Mouse (Mus musculus): ENCODE data around the gene Batf3. TPM values are rescaled to one million over a fixed set of nuclear protein-coding genes. Genes with fewer than 3 reads are reported as not detected.

The Batf3 gene
- polyA plus RNA-seq, 1 experiment from 2014 or later = 6.1 TPM

- Histone ChIP-seq H3K4me3 (ENCODE audit: low read depth, low read length) (no peak overlapping the region), H3K9me3 (ENCODE audit: control insufficient read depth, low read length) (no peaks in the 10 kb centered on the region), H3K9ac (ENCODE audit: low read depth, low read length) (no peak overlapping the region), H3K36me3 (ENCODE audit: control insufficient read depth, insufficient read depth, low read length) (no peaks in the 10 kb centered on the region), H3K4me2 (ENCODE audit: low read depth, low read length) (no peak overlapping the region), H3K27me3 (replicated peaks; ENCODE audit: control insufficient read depth, insufficient read depth, low read length) (0 out of 2 replicates have a peak, but pooled peaks cover 10% of the 10 kb centered on the region), H3K4me1 (ENCODE audit: control insufficient read depth, insufficient read depth, low read length) (peaks cover 14% of the 10 kb centered on the region; the same call in 1 of the 2 replicates), H3K27ac (replicated peaks; ENCODE audit: low read depth, low read length) (no peak overlapping the region)
- 74% methylated on average over 9 of the region's 9 CpGs for WGBS
- DNase-seq (ENCODE audit: low spot score) (no peak), ATAC-seq (ENCODE audit: low read depth) (no peak)
Measured at GRCm38 (mm10) chr1:191095019-191095418, 2.6 kb upstream of the Batf3 start.

- 40% methylated on average over 14 of the region's 14 CpGs for WGBS
- ATAC-seq (ENCODE audit: low read depth) (0 out of 2 replicates have a peak, but pooled peaks have one; percentile 17), DNase-seq (ENCODE audit: low spot score) (peak; percentile 17)
- H3K4me3 ChIP-seq (ENCODE audit: low read depth, low read length) = peak overlapping the region; percentile 61
- 0 out of 2 replicates have a peak, but pooled peaks cover 10% of the 10 kb centered on the region for H3K27me3 ChIP-seq (replicated peaks; ENCODE audit: control insufficient read depth, insufficient read depth, low read length)
- no peak overlapping the region; the same call in 1 of the 2 replicates for H3K9ac ChIP-seq (ENCODE audit: low read depth, low read length)
- H3K4me2 ChIP-seq (ENCODE audit: low read depth, low read length) = peak overlapping the region; percentile 97
- H3K27ac ChIP-seq (replicated peaks; ENCODE audit: low read depth, low read length) = no peak overlapping the region
- peaks cover 14% of the 10 kb centered on the region; the same call in 1 of the 2 replicates for H3K4me1 ChIP-seq (ENCODE audit: control insufficient read depth, insufficient read depth, low read length)
- no peaks in the 10 kb centered on the region for H3K36me3 ChIP-seq (ENCODE audit: control insufficient read depth, insufficient read depth, low read length)
- no peaks in the 10 kb centered on the region for H3K9me3 ChIP-seq (ENCODE audit: control insufficient read depth, low read length)
Measured at GRCm38 (mm10) chr1:191096871-191097681, 571 bp upstream of the Batf3 start.

DNA sequence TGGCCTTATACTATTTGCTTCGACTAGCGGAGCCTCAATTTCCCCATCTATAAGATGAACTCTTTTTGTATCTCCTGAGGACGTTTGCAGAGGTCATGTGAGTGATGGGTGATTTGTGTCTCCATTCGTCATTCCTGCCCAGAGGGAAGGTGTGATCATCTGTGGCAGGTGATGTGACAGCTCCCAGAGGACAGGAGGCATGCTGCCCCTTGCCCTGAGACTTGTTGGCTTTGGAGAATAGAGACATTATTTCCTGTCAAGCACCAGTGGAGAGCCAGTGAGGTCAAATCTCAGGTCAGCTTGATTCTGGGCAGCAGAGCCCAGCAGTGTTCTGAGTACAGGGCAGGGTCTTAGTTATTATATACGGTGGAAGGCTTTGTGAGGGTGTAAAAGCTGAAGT lies 1.5 kb downstream of the Batf3 start:
- H3K36me3 ChIP-seq (ENCODE audit: control insufficient read depth, insufficient read depth, low read length) = no peaks in the 10 kb centered on the region
- DNase-seq (ENCODE audit: low spot score) = no peak
- peak overlapping the region; percentile 97 for H3K4me2 ChIP-seq (ENCODE audit: low read depth, low read length)
- no peak for ATAC-seq (ENCODE audit: low read depth)
- H3K4me3 ChIP-seq (ENCODE audit: low read depth, low read length) = peak overlapping the region; percentile 61; the same call in 1 of the 2 replicates
- H3K27ac ChIP-seq (replicated peaks; ENCODE audit: low read depth, low read length) = no peak overlapping the region
- H3K9me3 ChIP-seq (ENCODE audit: control insufficient read depth, low read length) = no peaks in the 10 kb centered on the region
- WGBS = 33% methylated on average over 5 of the region's 5 CpGs
- no peak overlapping the region for H3K9ac ChIP-seq (ENCODE audit: low read depth, low read length)
- H3K27me3 ChIP-seq (replicated peaks; ENCODE audit: control insufficient read depth, insufficient read depth, low read length) = 0 out of 2 replicates have a peak, but pooled peaks cover 10% of the 10 kb centered on the region
- H3K4me1 ChIP-seq (ENCODE audit: control insufficient read depth, insufficient read depth, low read length) = peaks cover 14% of the 10 kb centered on the region; the same call in 1 of the 2 replicates

GRCm38 (mm10) chr1:191099772-191100291 lies 2.2 kb downstream of the Batf3 start:
- ATAC-seq (ENCODE audit: low read depth) = no peak
- no peak for DNase-seq (ENCODE audit: low spot score)
- Histone ChIP-seq H3K4me2 (ENCODE audit: low read depth, low read length) (no peak overlapping the region), H3K36me3 (ENCODE audit: control insufficient read depth, insufficient read depth, low read length) (no peaks in the 10 kb centered on the region), H3K27ac (replicated peaks; ENCODE audit: low read depth, low read length) (no peak overlapping the region), H3K9ac (ENCODE audit: low read depth, low read length) (no peak overlapping the region), H3K4me3 (ENCODE audit: low read depth, low read length) (no peak overlapping the region), H3K4me1 (ENCODE audit: control insufficient read depth, insufficient read depth, low read length) (peaks cover 14% of the 10 kb centered on the region; the same call in 1 of the 2 replicates), H3K27me3 (replicated peaks; ENCODE audit: control insufficient read depth, insufficient read depth, low read length) (0 out of 2 replicates have a peak, but pooled peaks cover 10% of the 10 kb centered on the region), H3K9me3 (ENCODE audit: control insufficient read depth, low read length) (no peaks in the 10 kb centered on the region)
- 57% methylated on average over 5 of the region's 5 CpGs for WGBS

GRCm38 (mm10) chr1:191102730-191103370 lies 5.2 kb downstream of the Batf3 start:
- H3K9me3 ChIP-seq (ENCODE audit: control insufficient read depth, low read length) = no peaks in the 10 kb centered on the region
- H3K27me3 ChIP-seq (replicated peaks; ENCODE audit: control insufficient read depth, insufficient read depth, low read length) = 0 out of 2 replicates have a peak, but pooled peaks cover 10% of the 10 kb centered on the region
- no peak overlapping the region for H3K9ac ChIP-seq (ENCODE audit: low read depth, low read length)
- ATAC-seq (ENCODE audit: low read depth) (no peak), DNase-seq (ENCODE audit: low spot score) (no peak)
- WGBS = 73% methylated on average over 15 of the region's 15 CpGs
- no peak overlapping the region for H3K4me3 ChIP-seq (ENCODE audit: low read depth, low read length)
- H3K4me2 ChIP-seq (ENCODE audit: low read depth, low read length) = no peak overlapping the region
- no peaks in the 10 kb centered on the region for H3K36me3 ChIP-seq (ENCODE audit: control insufficient read depth, insufficient read depth, low read length)
- H3K27ac ChIP-seq (replicated peaks; ENCODE audit: low read depth, low read length) = no peak overlapping the region
- H3K4me1 ChIP-seq (ENCODE audit: control insufficient read depth, insufficient read depth, low read length) = peaks cover 8% of the 10 kb centered on the region; the same call in 1 of the 2 replicates

DNA sequence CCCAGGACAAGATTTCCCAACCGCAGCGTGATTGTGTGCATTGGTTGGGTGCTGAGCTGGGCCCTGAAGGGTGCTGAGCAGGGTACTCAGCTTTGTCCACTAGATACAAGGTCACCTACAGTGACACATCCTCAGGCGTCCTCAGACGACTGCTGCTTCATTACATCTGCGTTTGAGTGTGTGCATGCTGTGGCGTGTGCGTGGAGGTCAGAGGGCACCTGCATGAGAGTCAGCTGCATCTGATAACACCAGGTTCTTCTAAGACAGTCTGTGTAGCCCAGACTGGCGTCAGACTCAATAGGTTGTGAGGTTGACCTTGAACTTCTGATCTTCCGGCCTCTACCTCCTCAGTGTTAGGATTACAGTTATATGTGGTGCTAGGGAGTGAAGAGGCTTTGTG lies 7.6 kb downstream of the Batf3 start:
- ATAC-seq (ENCODE audit: low read depth) (no peak), DNase-seq (ENCODE audit: low spot score) (no peak)
- no peak overlapping the region for H3K9ac ChIP-seq (ENCODE audit: low read depth, low read length)
- no peaks in the 10 kb centered on the region for H3K27me3 ChIP-seq (replicated peaks; ENCODE audit: control insufficient read depth, insufficient read depth, low read length)
- no peak overlapping the region for H3K4me3 ChIP-seq (ENCODE audit: low read depth, low read length)
- H3K9me3 ChIP-seq (ENCODE audit: control insufficient read depth, low read length) = no peaks in the 10 kb centered on the region
- 75% methylated on average over 9 of the region's 9 CpGs for whole genome bisulfite sequencing
- no peak overlapping the region for H3K4me2 ChIP-seq (ENCODE audit: low read depth, low read length)
- no peak overlapping the region for H3K27ac ChIP-seq (replicated peaks; ENCODE audit: low read depth, low read length)
- no peaks in the 10 kb centered on the region for H3K4me1 ChIP-seq (ENCODE audit: control insufficient read depth, insufficient read depth, low read length)
- H3K36me3 ChIP-seq (ENCODE audit: control insufficient read depth, insufficient read depth, low read length) = no peaks in the 10 kb centered on the region

- Histone ChIP-seq H3K4me1 (ENCODE audit: control insufficient read depth, insufficient read depth, low read length) (no peaks in the 10 kb centered on the region), H3K27me3 (replicated peaks; ENCODE audit: control insufficient read depth, insufficient read depth, low read length) (no peaks in the 10 kb centered on the region), H3K36me3 (ENCODE audit: control insufficient read depth, insufficient read depth, low read length) (no peaks in the 10 kb centered on the region), H3K27ac (replicated peaks; ENCODE audit: low read depth, low read length) (no peak overlapping the region), H3K9me3 (ENCODE audit: control insufficient read depth, low read length) (no peaks in the 10 kb centered on the region), H3K4me3 (ENCODE audit: low read depth, low read length) (no peak overlapping the region), H3K9ac (ENCODE audit: low read depth, low read length) (no peak overlapping the region), H3K4me2 (ENCODE audit: low read depth, low read length) (no peak overlapping the region)
- WGBS = 63% methylated on average over 10 of the region's 10 CpGs
- ATAC-seq (ENCODE audit: low read depth) (no peak), DNase-seq (ENCODE audit: low spot score) (no peak)
Measured at GRCm38 (mm10) chr1:191107306-191107705, 9.7 kb downstream of the Batf3 start.

- no peak overlapping the region for H3K27ac ChIP-seq (replicated peaks; ENCODE audit: low read depth, low read length)
- no peaks in the 10 kb centered on the region for H3K9me3 ChIP-seq (ENCODE audit: control insufficient read depth, low read length)
- no peaks in the 10 kb centered on the region for H3K36me3 ChIP-seq (ENCODE audit: control insufficient read depth, insufficient read depth, low read length)
- H3K4me2 ChIP-seq (ENCODE audit: low read depth, low read length) = no peak overlapping the region
- no peak overlapping the region for H3K4me3 ChIP-seq (ENCODE audit: low read depth, low read length)
- H3K27me3 ChIP-seq (replicated peaks; ENCODE audit: control insufficient read depth, insufficient read depth, low read length) = no peaks in the 10 kb centered on the region
- no peak overlapping the region for H3K9ac ChIP-seq (ENCODE audit: low read depth, low read length)
- no peak for ATAC-seq (ENCODE audit: low read depth)
- no peak for DNase-seq (ENCODE audit: low spot score)
- WGBS = 88% methylated on average over 9 of the region's 9 CpGs
- H3K4me1 ChIP-seq (ENCODE audit: control insufficient read depth, insufficient read depth, low read length) = no peaks in the 10 kb centered on the region
Measured at GRCm38 (mm10) chr1:191109907-191110306, 12.3 kb downstream of the Batf3 start.
